Mouse (Mus musculus): ENCODE measurements around the gene Pck2. TPM values are rescaled to one million over a fixed set of nuclear protein-coding genes. Genes with fewer than 3 reads are reported as not detected.

The Pck2 gene
- polyA plus RNA-seq, 1 experiment: 30.9 TPM

- 83% methylated on average over 3 of the region's 3 CpGs for WGBS
- no peak for DNase-seq (ENCODE audit: low read depth, low spot score)
Observed at GRCm38 (mm10) chr14:55567496-55567895, 27.4 kb downstream of the Pck2 start.

DNA sequence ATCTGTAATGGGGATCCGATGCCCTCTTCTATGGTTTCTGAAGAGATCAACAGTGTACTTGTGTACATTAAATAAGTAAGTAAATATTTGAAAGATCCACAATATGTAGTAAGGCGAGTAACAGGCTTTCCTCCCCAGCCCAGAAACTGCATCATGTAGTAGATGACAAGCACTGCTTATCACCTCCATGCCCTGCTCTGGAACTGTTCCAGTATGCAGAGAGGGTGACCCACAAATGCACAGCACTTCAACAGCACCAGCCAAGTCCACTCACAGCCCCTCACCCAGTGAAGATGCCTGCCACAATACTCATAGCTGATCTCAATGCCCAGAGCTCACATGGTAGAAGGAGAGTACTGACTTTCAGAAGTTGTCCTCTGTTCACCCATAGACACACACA, 30.5 kb downstream of the Pck2 start:
- DNase-seq (ENCODE audit: low read depth, low spot score): no peak
- WGBS: 64% methylated on average over 2 of the region's 2 CpGs

DNA sequence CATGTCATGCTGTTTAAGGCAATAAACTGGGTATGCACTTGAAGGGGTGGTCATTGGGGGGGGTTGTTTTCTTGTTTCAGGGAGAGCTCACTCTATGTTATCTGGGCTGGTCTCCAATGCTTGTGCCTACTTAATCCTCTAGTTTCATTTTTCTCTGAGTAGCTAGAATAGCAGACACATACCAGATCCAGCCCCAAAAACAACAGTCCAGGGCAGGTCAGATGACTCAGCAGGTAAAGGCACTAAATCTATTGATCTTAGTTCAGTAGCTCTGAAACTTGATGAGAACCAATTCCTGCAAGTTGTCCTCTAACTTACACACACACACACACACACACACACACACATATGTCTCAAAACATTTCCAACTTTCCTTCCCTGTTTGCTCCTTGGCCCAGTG, 31.7 kb downstream of the Pck2 start:
- no peak for DNase-seq (ENCODE audit: low read depth, low spot score)

- WGBS: 77% methylated on average over 8 of the region's 8 CpGs
- DNase-seq (ENCODE audit: low read depth, low spot score): no peak
Observed at GRCm38 (mm10) chr14:55575302-55575701, 35.2 kb downstream of the Pck2 start, which contains the start of gene Fitm1. TSS of gene Fitm1 (plus strand) at chr14:55575617.

DNA sequence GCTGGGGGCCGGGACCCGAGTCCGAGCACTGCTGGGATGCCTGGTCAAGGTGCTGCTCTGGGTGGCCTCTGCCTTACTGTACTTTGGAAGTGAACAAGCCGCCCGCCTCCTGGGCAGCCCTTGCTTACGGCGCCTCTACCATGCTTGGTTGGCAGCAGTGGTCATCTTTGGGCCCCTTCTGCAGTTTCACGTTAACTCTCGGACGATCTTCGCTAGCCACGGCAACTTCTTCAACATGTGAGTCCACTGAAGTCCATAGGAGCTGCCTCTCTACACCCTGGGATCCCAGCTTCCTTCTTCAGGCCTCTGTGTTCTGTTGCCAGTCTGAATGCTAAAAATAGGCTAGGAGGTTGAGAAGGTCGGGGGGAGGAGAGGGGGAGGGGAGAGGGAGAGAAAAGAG, 35.6 kb downstream of the Pck2 start:
- DNase-seq (ENCODE audit: low read depth, low spot score): no peak
- 77% methylated on average over 13 of the region's 13 CpGs for WGBS

- WGBS: 77% methylated on average over 16 of the region's 16 CpGs
- no peak for DNase-seq (ENCODE audit: low read depth, low spot score)
Observed at GRCm38 (mm10) chr14:55576376-55576775, 36.3 kb downstream of the Pck2 start.

- WGBS: under 1% methylated on average over 32 of the region's 32 CpGs
Observed at GRCm38 (mm10) chr14:55577871-55578667, 38.0 kb downstream of the Pck2 start, which contains the start of gene Psme1. TSS of gene Psme1 (plus strand) at chr14:55578123.

DNA sequence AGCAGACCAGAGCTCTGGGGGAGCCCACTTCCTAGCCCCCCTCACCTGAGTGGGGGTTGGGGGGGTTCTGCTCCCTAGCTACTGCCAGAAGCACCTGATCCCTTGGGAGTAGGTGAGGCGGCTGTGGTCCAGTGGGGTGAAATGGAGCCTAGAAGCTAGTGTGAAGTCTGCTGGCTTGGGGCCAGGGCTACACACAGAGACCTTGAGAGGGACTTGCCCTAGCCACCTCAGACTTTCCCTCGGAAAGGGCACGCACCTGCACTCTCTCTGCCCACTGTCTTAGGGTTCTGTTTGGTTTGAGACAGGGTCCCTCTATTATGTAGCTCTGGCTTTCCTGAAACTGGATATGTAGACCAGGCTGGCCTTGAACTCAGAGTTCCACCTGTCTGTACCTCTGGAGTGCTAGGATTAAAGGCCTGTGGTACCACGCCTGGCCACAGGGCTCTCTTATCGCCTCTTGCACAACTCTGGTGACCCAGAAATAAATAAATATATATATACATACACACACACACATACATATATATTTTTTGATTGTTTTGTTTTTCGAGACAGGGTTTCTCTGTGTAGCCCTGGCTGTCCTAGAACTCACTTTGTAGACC, 38.7 kb downstream of the Pck2 start:
- WGBS: 13% methylated on average over 6 of the region's 6 CpGs
- DNase-seq (ENCODE audit: low read depth, low spot score): no peak

More at GRCm38 (mm10) chr14:55577871-55578667, 38.0 kb downstream of the Pck2 start, which contains the start of gene Psme1:
- DNase-seq (ENCODE audit: low read depth, low spot score): no peak

DNA sequence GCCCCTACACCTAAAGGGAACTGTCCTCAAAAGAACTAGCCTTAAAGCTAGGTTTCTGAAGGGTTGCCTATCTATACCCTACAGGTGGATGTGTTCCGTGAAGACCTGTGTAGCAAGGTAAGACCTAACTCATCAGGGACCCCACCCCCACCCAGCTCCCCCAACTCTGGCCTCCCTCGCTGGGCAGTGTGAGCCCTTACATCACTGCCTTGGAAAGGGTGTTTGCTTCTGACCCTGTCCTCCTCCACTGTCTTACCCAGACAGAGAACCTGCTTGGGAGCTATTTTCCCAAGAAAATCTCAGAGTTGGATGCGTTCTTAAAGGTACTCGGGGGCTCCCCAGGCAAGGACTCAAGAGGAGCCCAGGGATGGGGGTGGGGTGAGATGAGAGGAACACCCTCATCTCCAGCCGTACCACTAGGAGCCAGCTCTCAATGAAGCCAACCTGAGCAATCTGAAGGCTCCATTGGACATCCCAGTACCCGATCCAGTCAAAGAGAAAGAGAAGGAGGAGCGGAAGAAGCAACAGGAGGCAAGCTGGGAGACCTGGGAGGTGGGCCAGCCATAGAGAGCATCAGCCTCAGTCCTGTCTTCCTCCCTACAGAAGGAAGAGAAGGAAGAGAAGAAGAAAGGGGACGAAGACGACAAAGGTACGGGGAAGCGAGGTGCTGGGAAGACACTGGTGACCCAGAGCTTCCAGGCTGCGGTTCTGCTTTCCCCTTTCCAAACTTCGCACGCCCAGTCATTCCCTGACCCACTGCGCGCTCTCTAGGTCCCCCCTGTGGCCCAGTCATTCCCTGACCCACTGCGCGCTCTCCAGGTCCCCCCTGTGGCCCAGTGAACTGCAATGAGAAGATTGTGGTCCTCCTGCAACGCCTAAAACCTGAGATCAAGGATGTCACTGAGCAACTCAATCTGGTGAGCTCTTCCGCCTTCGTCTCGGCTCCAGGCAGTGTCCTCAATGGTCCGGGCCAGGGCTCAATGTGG, 39.7 kb downstream of the Pck2 start:
- DNase-seq (ENCODE audit: low read depth, low spot score): no peak
- 92% methylated on average over 23 of the region's 23 CpGs for WGBS

DNA sequence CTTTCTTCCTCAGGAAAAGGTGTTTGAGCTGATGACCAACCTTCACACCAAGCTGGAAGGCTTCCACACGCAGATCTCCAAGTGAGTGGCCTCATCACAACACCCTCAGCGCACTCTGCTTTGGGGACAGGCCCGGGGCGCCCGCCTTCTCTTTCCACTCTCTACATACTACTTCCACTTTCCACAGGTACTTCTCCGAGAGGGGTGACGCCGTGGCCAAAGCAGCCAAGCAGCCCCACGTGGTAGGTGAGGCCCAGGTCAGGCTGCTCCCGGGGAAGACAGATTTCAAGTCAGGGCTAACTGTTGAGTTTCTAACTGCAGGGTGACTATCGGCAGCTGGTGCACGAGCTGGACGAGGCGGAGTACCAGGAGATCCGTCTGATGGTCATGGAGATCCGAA, 40.7 kb downstream of the Pck2 start:
- WGBS: 92% methylated on average over 16 of the region's 16 CpGs
- no peak for DNase-seq (ENCODE audit: low read depth, low spot score)

GRCm38 (mm10) chr14:55581981-55582681, 42.1 kb downstream of the Pck2 start:
- DNase-seq (ENCODE audit: low read depth, low spot score): no peak
- 66% methylated on average over 9 of the region's 9 CpGs for whole genome bisulfite sequencing

GRCm38 (mm10) chr14:55584303-55584701, 44.2 kb downstream of the Pck2 start:
- WGBS: 49% methylated on average over 5 of the region's 5 CpGs
- DNase-seq (ENCODE audit: low read depth, low spot score): no peak

DNA sequence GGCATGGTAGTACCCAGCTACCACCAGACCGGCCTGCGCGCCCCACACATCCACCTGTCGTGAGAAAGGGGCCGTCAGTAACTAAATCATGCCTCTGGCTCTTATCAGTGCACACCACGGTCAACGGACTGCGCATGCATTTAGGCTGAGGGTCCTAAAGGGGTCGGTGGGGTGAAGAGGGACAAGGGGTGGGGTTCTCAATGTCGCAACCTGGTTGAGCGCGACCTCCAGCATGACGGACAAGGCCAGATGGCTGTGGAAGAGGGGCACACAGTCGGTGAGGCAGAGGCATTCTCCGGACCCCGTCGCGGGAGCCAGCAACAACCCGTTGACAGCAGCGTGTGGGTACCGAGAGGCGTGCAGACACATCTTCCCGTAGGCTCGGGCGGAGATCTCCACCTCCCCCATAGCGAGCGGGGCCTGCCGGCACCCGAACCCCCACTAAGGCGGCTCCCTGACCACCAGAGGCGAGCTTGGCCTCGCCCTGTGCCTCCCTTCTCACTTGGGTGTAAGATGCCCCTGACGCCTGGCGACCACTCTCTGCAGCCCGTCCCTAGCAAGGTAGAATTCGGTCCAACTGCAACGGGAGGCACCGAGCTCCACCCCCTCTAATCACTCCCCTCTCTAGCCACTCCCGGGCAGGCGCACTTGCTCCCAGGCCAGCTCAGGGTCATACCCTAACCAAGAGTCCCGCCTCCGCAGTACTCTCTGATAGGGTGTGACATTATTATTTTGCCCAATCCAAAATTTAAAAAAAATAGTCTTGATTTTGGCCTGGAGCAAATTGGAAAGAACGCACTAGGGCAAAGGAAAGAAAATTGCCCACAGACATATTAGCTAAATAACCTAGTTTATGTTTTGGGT, 44.9 kb downstream of the Pck2 start, which contains the start of gene Emc9:
Gene Emc9 (minus strand): TSS at position 601 of the 864 bp plus-strand sequence.
- 8% methylated on average over 43 of the region's 43 CpGs for WGBS

GRCm38 (mm10) chr14:55585566-55585960, 45.5 kb downstream of the Pck2 start:
- WGBS: 20% methylated on average over 6 of the region's 6 CpGs
- DNase-seq (ENCODE audit: low read depth, low spot score): no peak

More for the DNA sequence above, 44.9 kb downstream of the Pck2 start, which contains the start of gene Emc9:
- no peak for DNase-seq (ENCODE audit: low read depth, low spot score)

GRCm38 (mm10) chr14:55586149-55586548, 46.1 kb downstream of the Pck2 start:
- WGBS: 89% methylated on average over 2 of the region's 2 CpGs

GRCm38 (mm10) chr14:55589271-55589670, 49.2 kb downstream of the Pck2 start:
- 93% methylated on average over 5 of the region's 5 CpGs for WGBS
- DNase-seq (ENCODE audit: low read depth, low spot score): no peak

More at GRCm38 (mm10) chr14:55586149-55586548, 46.1 kb downstream of the Pck2 start:
- no peak for DNase-seq (ENCODE audit: low read depth, low spot score)

- 53% methylated on average over 11 of the region's 11 CpGs for WGBS
Observed at GRCm38 (mm10) chr14:55589771-55590448, 49.8 kb downstream of the Pck2 start.

More at GRCm38 (mm10) chr14:55589771-55590448, 49.8 kb downstream of the Pck2 start:
- no peak for DNase-seq (ENCODE audit: low read depth, low spot score)
